Mouse (Mus musculus): Measurements from ENCODE around the gene Kalrn. TPM values are rescaled to one million over a fixed set of nuclear protein-coding genes. Genes with fewer than 3 reads are reported as not detected.

The Kalrn gene
- polyA plus RNA-seq, 1 experiment from 2014 or later: 12.7 TPM

GRCm38 (mm10) chr16:34325161-34325560 is 248.2 kb downstream of the Kalrn start:
- no peak overlapping the region for H3K27ac ChIP-seq
- H3K9me3 ChIP-seq (replicated peaks): no peaks in the 10 kb centered on the region
- no peaks in the 10 kb centered on the region for H3K27me3 ChIP-seq
- H3K36me3 ChIP-seq: no peaks in the 10 kb centered on the region
- H3K4me2 ChIP-seq: no peak overlapping the region
- DNase-seq (no peak), ATAC-seq (ENCODE audit: low read depth) (no peak)
- H3K4me1 ChIP-seq (replicated peaks): 0 out of 2 replicates have a peak, but pooled peaks cover 4% of the 10 kb centered on the region
- H3K9ac ChIP-seq: no peak overlapping the region
- H3K4me3 ChIP-seq (replicated peaks): no peak overlapping the region
- WGBS (ENCODE audit: insufficient replicate concordance): 76% methylated on average over 4 of the region's 4 CpGs

DNA sequence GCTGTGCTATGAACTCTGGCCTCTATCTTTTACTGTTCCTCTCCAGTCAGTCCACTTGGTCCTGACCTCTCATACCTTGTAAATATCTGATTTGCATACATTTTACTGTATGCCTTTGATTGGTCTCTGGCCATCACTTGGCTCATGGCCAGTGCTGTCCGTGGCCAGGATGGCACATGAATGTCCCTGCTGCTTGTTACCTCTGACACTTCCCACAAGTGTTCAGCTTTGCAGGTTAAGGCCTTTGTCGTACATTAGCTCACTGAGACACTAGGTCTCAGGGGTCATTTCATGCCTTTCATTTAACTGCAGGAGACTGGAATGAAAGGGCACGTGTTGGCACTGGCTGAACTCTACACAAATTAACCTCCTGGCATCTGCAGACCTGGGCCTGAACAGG is 248.6 kb downstream of the Kalrn start:
- no peak for ATAC-seq (ENCODE audit: low read depth)
- no peak overlapping the region for H3K9ac ChIP-seq
- no peak overlapping the region for H3K27ac ChIP-seq
- no peak overlapping the region for H3K4me2 ChIP-seq
- 0 out of 2 replicates have a peak, but pooled peaks cover 4% of the 10 kb centered on the region for H3K4me1 ChIP-seq (replicated peaks)
- no peaks in the 10 kb centered on the region for H3K27me3 ChIP-seq
- WGBS (ENCODE audit: insufficient replicate concordance): 55% methylated on average over 3 of the region's 3 CpGs
- H3K9me3 ChIP-seq (replicated peaks): no peaks in the 10 kb centered on the region
- H3K4me3 ChIP-seq (replicated peaks): no peak overlapping the region
- DNase-seq: no peak
- H3K36me3 ChIP-seq: no peaks in the 10 kb centered on the region

- Histone ChIP-seq H3K9ac (no peak overlapping the region), H3K4me3 (replicated peaks) (no peak overlapping the region), H3K27ac (no peak overlapping the region), H3K4me2 (no peak overlapping the region), H3K36me3 (no peaks in the 10 kb centered on the region), H3K9me3 (replicated peaks) (no peaks in the 10 kb centered on the region), H3K4me1 (replicated peaks) (0 out of 2 replicates have a peak, but pooled peaks cover 4% of the 10 kb centered on the region), H3K27me3 (no peaks in the 10 kb centered on the region)
- no peak for DNase-seq
- 58% methylated on average over 1 of the region's 1 CpGs for WGBS (ENCODE audit: insufficient replicate concordance)
- ATAC-seq (ENCODE audit: low read depth): no peak
Observed at GRCm38 (mm10) chr16:34323496-34323895, 249.8 kb downstream of the Kalrn start.

- no peaks in the 10 kb centered on the region for H3K36me3 ChIP-seq
- no peak for DNase-seq
- no peak overlapping the region for H3K4me2 ChIP-seq
- no peaks in the 10 kb centered on the region for H3K9me3 ChIP-seq (replicated peaks)
- H3K9ac ChIP-seq: no peak overlapping the region
- 25% methylated on average over 4 of the region's 4 CpGs for WGBS (ENCODE audit: insufficient replicate concordance)
- H3K27ac ChIP-seq: no peak overlapping the region
- ATAC-seq (ENCODE audit: low read depth): peak; percentile 39; the same call in 1 of the 2 replicates
- no peak overlapping the region for H3K4me3 ChIP-seq (replicated peaks)
- 0 out of 2 replicates have a peak, but pooled peaks cover 4% of the 10 kb centered on the region for H3K4me1 ChIP-seq (replicated peaks)
- no peaks in the 10 kb centered on the region for H3K27me3 ChIP-seq
Observed at GRCm38 (mm10) chr16:34322546-34322945, 250.8 kb downstream of the Kalrn start.

GRCm38 (mm10) chr16:34321066-34321790 is 252.1 kb downstream of the Kalrn start:
- Histone ChIP-seq H3K27ac (no peak overlapping the region), H3K27me3 (no peaks in the 10 kb centered on the region), H3K36me3 (no peaks in the 10 kb centered on the region), H3K9me3 (replicated peaks) (no peaks in the 10 kb centered on the region), H3K9ac (no peak overlapping the region), H3K4me1 (replicated peaks) (0 out of 2 replicates have a peak, but pooled peaks cover 4% of the 10 kb centered on the region), H3K4me2 (no peak overlapping the region), H3K4me3 (replicated peaks) (no peak overlapping the region)
- WGBS (ENCODE audit: insufficient replicate concordance): 45% methylated on average over 4 of the region's 4 CpGs
- DNase-seq (no peak), ATAC-seq (ENCODE audit: low read depth) (no peak)

GRCm38 (mm10) chr16:34320023-34320800 is 253.1 kb downstream of the Kalrn start:
- DNase-seq (no peak), ATAC-seq (ENCODE audit: low read depth) (no peak)
- H3K4me1 ChIP-seq (replicated peaks): no peaks in the 10 kb centered on the region
- WGBS (ENCODE audit: insufficient replicate concordance): 68% methylated on average over 11 of the region's 11 CpGs
- no peaks in the 10 kb centered on the region for H3K36me3 ChIP-seq
- H3K9me3 ChIP-seq (replicated peaks): no peaks in the 10 kb centered on the region
- no peak overlapping the region for H3K4me3 ChIP-seq (replicated peaks)
- H3K4me2 ChIP-seq: no peak overlapping the region
- H3K27ac ChIP-seq: no peak overlapping the region
- no peaks in the 10 kb centered on the region for H3K27me3 ChIP-seq
- H3K9ac ChIP-seq: no peak overlapping the region

GRCm38 (mm10) chr16:34317110-34317509 is 256.2 kb downstream of the Kalrn start:
- Histone ChIP-seq H3K4me2 (no peak overlapping the region), H3K4me1 (replicated peaks) (no peaks in the 10 kb centered on the region), H3K27me3 (no peaks in the 10 kb centered on the region), H3K9me3 (replicated peaks) (no peaks in the 10 kb centered on the region), H3K4me3 (replicated peaks) (no peak overlapping the region), H3K36me3 (no peaks in the 10 kb centered on the region), H3K9ac (no peak overlapping the region), H3K27ac (no peak overlapping the region)
- ATAC-seq (ENCODE audit: low read depth) (no peak), DNase-seq (no peak)
- 31% methylated on average over 3 of the region's 3 CpGs for WGBS (ENCODE audit: insufficient replicate concordance)

GRCm38 (mm10) chr16:34316253-34316652 is 257.1 kb downstream of the Kalrn start:
- H3K4me2 ChIP-seq: no peak overlapping the region
- H3K9me3 ChIP-seq (replicated peaks): no peaks in the 10 kb centered on the region
- WGBS (ENCODE audit: insufficient replicate concordance): 69% methylated on average over 10 of the region's 10 CpGs
- no peaks in the 10 kb centered on the region for H3K27me3 ChIP-seq
- H3K36me3 ChIP-seq: no peaks in the 10 kb centered on the region
- no peak overlapping the region for H3K9ac ChIP-seq
- no peaks in the 10 kb centered on the region for H3K4me1 ChIP-seq (replicated peaks)
- H3K27ac ChIP-seq: no peak overlapping the region
- no peak overlapping the region for H3K4me3 ChIP-seq (replicated peaks)
- DNase-seq: no peak
- no peak for ATAC-seq (ENCODE audit: low read depth)

- Histone ChIP-seq H3K36me3 (no peaks in the 10 kb centered on the region), H3K9me3 (replicated peaks) (no peaks in the 10 kb centered on the region), H3K4me3 (replicated peaks) (no peak overlapping the region), H3K9ac (no peak overlapping the region), H3K4me1 (replicated peaks) (no peaks in the 10 kb centered on the region), H3K27ac (no peak overlapping the region), H3K4me2 (no peak overlapping the region), H3K27me3 (no peaks in the 10 kb centered on the region)
- 74% methylated on average over 10 of the region's 10 CpGs for WGBS (ENCODE audit: insufficient replicate concordance)
- DNase-seq: no peak
- no peak for ATAC-seq (ENCODE audit: low read depth)
Observed at GRCm38 (mm10) chr16:34314071-34314470, 259.3 kb downstream of the Kalrn start.

DNA sequence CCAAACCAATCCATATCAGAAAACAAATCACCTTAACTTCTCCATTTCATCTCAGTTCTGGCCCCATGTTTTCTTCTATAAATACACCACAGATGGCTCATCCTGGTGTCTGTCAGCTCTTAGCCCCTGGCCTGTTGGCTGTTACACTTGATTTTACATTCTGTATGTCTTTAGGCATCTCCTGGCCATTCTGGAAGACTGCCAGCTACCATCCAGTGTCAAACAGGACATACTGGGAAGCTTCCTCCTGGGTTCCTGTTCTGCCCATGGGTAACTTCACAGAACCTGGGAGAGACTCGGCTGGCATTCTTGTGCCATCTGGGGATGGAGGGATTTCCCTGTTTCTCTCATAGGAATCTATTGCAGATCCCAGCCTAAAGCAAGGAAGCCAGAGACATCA is 261.8 kb downstream of the Kalrn start:
- no peak overlapping the region for H3K27ac ChIP-seq
- no peaks in the 10 kb centered on the region for H3K27me3 ChIP-seq
- H3K9me3 ChIP-seq (replicated peaks): no peaks in the 10 kb centered on the region
- no peaks in the 10 kb centered on the region for H3K36me3 ChIP-seq
- ATAC-seq (ENCODE audit: low read depth) (no peak), DNase-seq (no peak)
- H3K4me3 ChIP-seq (replicated peaks): no peak overlapping the region
- no peak overlapping the region for H3K9ac ChIP-seq
- no peak overlapping the region for H3K4me2 ChIP-seq
- 64% methylated on average over 1 of the region's 1 CpGs for WGBS (ENCODE audit: insufficient replicate concordance)
- H3K4me1 ChIP-seq (replicated peaks): no peaks in the 10 kb centered on the region; the same call in 1 of the 2 replicates

GRCm38 (mm10) chr16:34310363-34310762 is 263.0 kb downstream of the Kalrn start:
- no peaks in the 10 kb centered on the region for H3K36me3 ChIP-seq
- ATAC-seq (ENCODE audit: low read depth): no peak
- H3K4me3 ChIP-seq (replicated peaks): no peak overlapping the region
- H3K9ac ChIP-seq: no peak overlapping the region
- H3K9me3 ChIP-seq (replicated peaks): no peaks in the 10 kb centered on the region
- H3K4me1 ChIP-seq (replicated peaks): no peaks in the 10 kb centered on the region; the same call in 1 of the 2 replicates
- no peaks in the 10 kb centered on the region for H3K27me3 ChIP-seq
- WGBS (ENCODE audit: insufficient replicate concordance): 64% methylated on average over 8 of the region's 8 CpGs
- no peak overlapping the region for H3K27ac ChIP-seq
- no peak for DNase-seq
- no peak overlapping the region for H3K4me2 ChIP-seq

Data from liver, embryonic 13.5 days (tissue).